Mouse (Mus musculus): ENCODE data around the gene Rab4b. TPM values are rescaled to one million over a fixed set of nuclear protein-coding genes. Genes with fewer than 3 reads are reported as not detected.
A peak's percentile ranks its signal among the peaks of the same experiment; 100 is the strongest.

Rab4b gene
- polyA plus RNA-seq (2017; shearing (Covaris generic)) = 100 to 1,000 TPM; 130 to 162 (median 146) TPM

- ATAC-seq = peak; percentile 94
These were observed at the start of gene Rab4b for GRCm38 (mm10) chr7:27178324-27179216. Gene Rab4b (minus strand): TSS chr7:27178896.

- ATAC-seq = peak; percentile 87
These were observed 49.7 kb upstream of the Rab4b start, which contains the start of gene Itpkc for GRCm38 (mm10) chr7:27228281-27228821. Gene Itpkc (minus strand): TSS chr7:27228661.

DNA sequence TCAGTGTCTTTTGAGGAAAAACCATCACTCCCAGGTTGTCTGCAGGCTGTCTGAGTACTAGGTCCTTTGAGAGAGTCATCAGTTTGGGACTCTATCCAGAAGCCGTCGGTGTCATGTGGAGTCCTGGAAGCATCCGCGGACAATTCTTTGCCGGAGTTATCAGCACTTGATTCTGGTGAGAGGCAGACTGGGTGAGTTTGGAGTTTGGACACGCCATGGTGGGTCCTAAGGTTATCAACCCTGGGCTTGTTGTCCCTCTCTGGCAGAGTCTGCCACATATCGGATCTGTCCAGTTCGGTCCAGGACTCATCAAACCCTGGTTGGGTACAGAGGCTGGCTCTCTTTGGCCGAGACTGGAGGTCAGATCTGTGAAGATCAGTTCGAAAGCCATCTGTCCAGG is 49.0 kb upstream of the Rab4b start:
- ATAC-seq = no peak

GRCm38 (mm10) chr7:27227276-27227675 is 48.6 kb upstream of the Rab4b start:
- no peak for ATAC-seq

- no peak for ATAC-seq
These were observed 46.3 kb upstream of the Rab4b start for GRCm38 (mm10) chr7:27224877-27225575.

DNA sequence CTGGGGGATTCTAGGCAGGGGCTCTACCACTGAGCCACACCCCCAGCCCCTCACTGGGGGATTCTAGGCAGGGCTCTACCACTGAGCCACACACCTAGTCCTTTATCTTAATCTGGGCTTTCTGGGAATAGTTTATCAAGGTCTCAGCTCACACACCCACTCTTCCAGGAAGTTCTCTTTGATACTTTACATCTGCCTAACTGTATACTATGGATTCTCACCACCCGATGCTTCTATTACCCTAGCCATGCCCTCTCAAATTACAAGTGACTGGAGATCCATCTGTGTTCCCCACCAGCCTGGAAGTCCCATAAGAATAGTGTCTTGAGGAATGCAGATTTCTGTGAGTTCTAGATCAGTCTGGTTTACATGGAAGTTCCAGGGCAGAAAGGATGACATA is 43.8 kb upstream of the Rab4b start:
- no peak for ATAC-seq

GRCm38 (mm10) chr7:27221939-27222338 is 43.2 kb upstream of the Rab4b start:
- no peak for ATAC-seq

GRCm38 (mm10) chr7:27219937-27220336 is 41.2 kb upstream of the Rab4b start:
- no peak for ATAC-seq

DNA sequence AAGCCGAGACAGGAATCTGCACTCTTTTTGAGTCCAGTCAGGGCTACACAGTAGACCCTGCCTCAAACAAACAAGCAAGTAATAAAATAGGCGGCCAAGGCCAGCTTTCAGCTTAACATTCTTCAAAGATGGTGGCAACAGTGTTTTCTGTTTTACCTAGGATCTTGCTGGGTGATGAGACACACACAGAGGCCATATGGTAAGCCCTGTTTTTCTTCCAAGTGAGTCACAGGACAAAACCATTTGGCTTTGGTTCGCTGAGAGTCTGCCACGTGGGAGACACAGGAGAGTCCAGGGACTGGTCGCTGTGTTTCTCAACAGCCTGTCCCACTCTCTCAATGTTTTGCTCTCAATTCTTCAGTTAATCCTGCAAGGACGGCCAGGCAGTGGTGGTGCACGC is 39.9 kb upstream of the Rab4b start:
- ATAC-seq = no peak

- no peak for ATAC-seq
These were observed 33.9 kb upstream of the Rab4b start for GRCm38 (mm10) chr7:27212626-27213025.

DNA sequence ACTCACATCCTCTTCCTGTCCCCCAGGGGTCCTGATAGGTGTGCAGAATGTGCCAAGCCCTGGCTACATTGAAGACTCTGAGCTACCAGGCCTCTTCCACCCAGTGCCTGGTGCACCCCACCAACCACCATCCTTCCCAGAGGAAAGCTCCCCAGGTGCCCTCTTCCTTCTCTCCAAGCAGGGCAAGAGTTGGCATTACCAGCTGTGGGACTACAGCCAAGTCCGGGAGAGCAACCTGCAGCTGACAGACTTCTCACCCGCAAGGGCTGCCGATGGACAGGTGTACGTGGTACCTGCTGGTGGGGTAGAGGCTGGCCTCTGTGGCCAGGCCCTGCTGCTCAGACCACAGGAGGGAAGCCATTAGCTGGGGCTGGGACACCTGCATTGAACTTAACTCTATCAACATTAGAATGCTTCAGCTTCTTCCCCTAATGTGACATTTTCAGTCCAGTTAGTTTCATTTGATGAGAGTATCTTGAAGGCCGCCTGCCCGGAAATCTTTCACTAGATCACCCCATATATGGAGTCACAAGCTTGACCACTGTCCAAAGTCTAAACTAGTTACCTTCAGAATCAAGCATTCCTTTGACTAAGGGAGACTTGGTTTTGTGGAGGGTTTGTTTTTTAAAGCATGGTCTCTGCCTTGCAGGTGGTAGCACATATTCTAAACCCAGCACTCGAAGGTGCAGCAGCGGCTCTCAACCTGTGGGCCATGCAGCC is 25.2 kb upstream of the Rab4b start:
- no peak for ATAC-seq

GRCm38 (mm10) chr7:27198779-27199178 is 20.1 kb upstream of the Rab4b start:
- ATAC-seq = no peak

DNA sequence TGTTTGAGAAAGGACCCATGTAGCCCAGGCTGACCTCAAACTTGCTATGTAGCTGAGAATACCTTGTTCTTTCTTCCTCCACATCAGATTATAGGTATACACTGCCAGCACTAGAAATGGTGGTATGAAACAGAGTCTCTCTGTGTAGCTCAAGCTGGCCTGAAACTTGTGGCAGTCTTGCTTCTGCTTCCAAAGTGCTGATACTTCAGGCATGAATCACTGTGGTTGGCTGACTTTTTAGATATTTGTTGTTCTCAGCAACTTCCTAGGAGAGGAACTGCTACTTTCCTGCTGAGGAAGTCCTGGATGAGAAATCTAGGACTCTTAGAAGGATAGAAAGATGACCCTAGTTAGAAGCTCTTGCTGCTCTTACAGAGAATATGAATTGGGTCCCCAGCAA is 19.7 kb upstream of the Rab4b start:
- ATAC-seq = no peak

DNA sequence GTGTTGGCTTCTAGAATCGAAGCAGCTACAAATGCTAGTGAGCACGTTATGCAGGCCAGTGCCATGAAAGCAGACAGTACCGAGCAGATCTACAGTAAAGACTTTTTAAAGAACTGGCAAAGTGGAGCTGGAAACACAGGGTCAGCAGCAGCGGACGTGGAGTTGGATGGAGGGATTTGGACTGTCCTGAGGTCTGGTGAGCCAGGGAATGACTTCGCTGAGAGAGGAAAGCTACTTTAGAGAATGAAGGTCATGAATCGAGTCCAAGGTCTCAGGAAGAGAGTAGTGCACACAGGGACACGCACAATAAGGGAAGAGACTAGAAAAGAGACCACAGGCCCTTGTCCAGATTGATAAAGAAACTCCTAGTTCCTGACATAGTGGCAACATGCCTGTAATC is 18.9 kb upstream of the Rab4b start:
- ATAC-seq = no peak

GRCm38 (mm10) chr7:27197136-27197535 is 18.4 kb upstream of the Rab4b start:
- ATAC-seq = no peak

- peak; percentile 95 for ATAC-seq
These were observed 17.2 kb upstream of the Rab4b start, which contains the start of the genes BC024978 and Snrpa for GRCm38 (mm10) chr7:27195681-27196611. Gene BC024978 (plus strand): TSS chr7:27195781. Gene Snrpa (minus strand): TSS chr7:27196271.

DNA sequence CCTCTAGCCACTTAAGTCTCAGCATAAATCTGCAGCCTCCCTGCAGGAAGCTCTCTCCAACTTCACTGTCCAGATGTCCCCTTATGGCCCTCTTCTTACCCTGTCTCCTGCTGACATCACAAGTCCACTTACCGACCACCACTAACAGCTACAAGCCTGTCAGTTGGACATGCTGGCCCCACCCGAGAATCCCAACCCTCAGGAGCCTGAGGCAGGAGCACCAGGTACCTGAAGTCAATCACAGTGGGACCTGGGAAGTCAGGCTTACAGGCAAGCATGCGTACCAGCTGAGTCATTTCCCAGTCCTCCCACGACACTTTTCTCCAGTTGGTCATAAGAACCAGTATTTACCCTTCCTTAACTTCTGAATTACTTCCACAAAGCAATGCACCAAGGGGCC is 15.0 kb upstream of the Rab4b start:
- ATAC-seq = no peak

GRCm38 (mm10) chr7:27192434-27192833 is 13.7 kb upstream of the Rab4b start:
- no peak for ATAC-seq

DNA sequence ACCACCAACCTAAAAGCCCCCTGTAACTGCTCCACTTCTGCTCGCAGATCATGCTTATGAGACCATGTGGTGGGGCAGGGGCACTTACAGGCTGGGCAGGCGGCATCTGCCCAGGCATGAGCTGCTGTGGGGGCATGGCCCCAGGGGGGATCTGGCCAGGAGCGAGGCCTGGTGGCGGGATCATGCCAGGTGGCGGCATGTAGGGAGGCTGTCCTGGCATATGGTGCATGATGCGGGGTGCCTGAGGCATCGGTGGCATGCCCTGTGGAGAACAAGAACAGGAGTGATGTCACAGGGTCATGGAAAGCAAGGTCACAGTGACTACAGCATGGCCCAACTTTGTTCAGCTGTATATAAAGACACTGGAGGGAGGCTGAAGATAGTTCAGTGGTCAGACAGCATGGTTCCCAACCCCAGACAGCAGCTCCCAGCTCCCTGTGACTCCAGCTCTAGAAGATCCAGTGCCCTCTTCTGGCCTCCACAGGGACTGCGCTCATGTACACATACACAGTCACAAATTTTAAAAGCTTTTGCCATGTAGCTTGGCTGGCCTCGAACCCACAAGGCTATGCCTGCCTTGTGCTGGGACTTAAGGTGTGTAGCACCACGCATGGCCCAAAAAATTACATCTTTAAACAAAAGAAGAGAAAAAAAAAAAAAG is 10.7 kb upstream of the Rab4b start:
- ATAC-seq = no peak

DNA sequence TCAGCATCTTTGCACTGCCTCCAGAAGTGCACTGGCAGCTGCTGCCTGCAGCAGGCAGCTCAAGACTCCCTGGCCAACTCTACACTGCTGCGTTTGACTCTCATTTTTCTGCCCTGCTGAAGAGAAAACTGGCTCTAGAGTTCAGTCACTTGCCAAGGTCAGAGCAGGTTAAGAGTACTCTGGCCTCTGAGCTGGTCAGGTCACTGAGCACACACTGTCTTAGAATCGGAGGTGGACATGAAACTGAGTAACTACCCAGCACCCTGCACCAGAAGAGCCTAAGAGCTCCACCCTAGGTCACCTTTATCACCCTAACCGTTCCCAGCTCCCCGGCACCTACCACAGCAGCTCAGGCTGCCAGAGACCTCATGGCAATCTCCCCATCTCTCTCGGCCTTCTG is 7.3 kb upstream of the Rab4b start:
- ATAC-seq = no peak

GRCm38 (mm10) chr7:27184964-27185363 is 6.3 kb upstream of the Rab4b start:
- no peak for ATAC-seq

Data from inflammation-experienced regulatory T-cells, adult 6 months (primary cell).